Mouse (Mus musculus) adrenal gland, adult 8-10 months (tissue): ENCODE measurements around the gene Cap1. TPM values are rescaled to one million over a fixed set of nuclear protein-coding genes. Genes with fewer than 3 reads are reported as not detected.

Experiments
- DNase-seq: peaks from one replicate; pipeline ENCODE4 v3.0.0; 2022
- total RNA-seq, 4 experiments: library from RNA; stranded (reverse); gene quantifications; 2 replicates each; pipeline ENCODE4 v1.2.4; 2022

The Cap1 gene
- total RNA-seq, 4 experiments from 2014 or later = 134 to 181 (median 168) TPM

GRCm38 (mm10) chr4:122886579-122887254, 861 bp upstream of the Cap1 start:
- no peak for DNase-seq

- no peak for DNase-seq
Measured at GRCm38 (mm10) chr4:122884481-122885340, 1.1 kb downstream of the Cap1 start.

- DNase-seq = no peak
Measured at GRCm38 (mm10) chr4:122884051-122884450, 1.8 kb downstream of the Cap1 start.

GRCm38 (mm10) chr4:122883294-122883693, 2.6 kb downstream of the Cap1 start:
- no peak for DNase-seq

- no peak for DNase-seq
Measured at GRCm38 (mm10) chr4:122882544-122882943, 3.3 kb downstream of the Cap1 start.

- no peak for DNase-seq
Measured at GRCm38 (mm10) chr4:122878333-122879070, 7.4 kb downstream of the Cap1 start.

GRCm38 (mm10) chr4:122873512-122873911, 12.3 kb downstream of the Cap1 start:
- no peak for DNase-seq

GRCm38 (mm10) chr4:122873003-122873402, 12.9 kb downstream of the Cap1 start:
- DNase-seq = no peak

GRCm38 (mm10) chr4:122871989-122872388, 13.9 kb downstream of the Cap1 start:
- DNase-seq = no peak

GRCm38 (mm10) chr4:122871269-122871668, 14.6 kb downstream of the Cap1 start:
- no peak for DNase-seq

GRCm38 (mm10) chr4:122870741-122871140, 15.1 kb downstream of the Cap1 start:
- DNase-seq = no peak

GRCm38 (mm10) chr4:122870027-122870426, 15.8 kb downstream of the Cap1 start:
- DNase-seq = no peak

GRCm38 (mm10) chr4:122868041-122868440, 17.8 kb downstream of the Cap1 start:
- no peak for DNase-seq

GRCm38 (mm10) chr4:122861836-122862235, 24.0 kb downstream of the Cap1 start:
- DNase-seq = no peak

GRCm38 (mm10) chr4:122859096-122859674, 26.7 kb downstream of the Cap1 start:
- no peak for DNase-seq

- no peak for DNase-seq
Measured at GRCm38 (mm10) chr4:122857909-122858308, 27.9 kb downstream of the Cap1 start.

- DNase-seq = no peak
Measured at GRCm38 (mm10) chr4:122854770-122855169, 31.1 kb downstream of the Cap1 start.

GRCm38 (mm10) chr4:122853691-122854090, 32.2 kb downstream of the Cap1 start:
- no peak for DNase-seq

- DNase-seq = no peak
Measured at GRCm38 (mm10) chr4:122851535-122851934, 34.3 kb downstream of the Cap1 start.

- DNase-seq = peak; percentile 26
Measured at GRCm38 (mm10) chr4:122848150-122848621, 37.7 kb downstream of the Cap1 start.

GRCm38 (mm10) chr4:122838416-122838815, 47.4 kb downstream of the Cap1 start:
- no peak for DNase-seq

GRCm38 (mm10) chr4:122837994-122838393, 47.9 kb downstream of the Cap1 start:
- DNase-seq = no peak
